Mouse (Mus musculus) C3H10T1/2 (cell line): ENCODE data around the gene Cnot3. TPM values are rescaled to one million over a fixed set of nuclear protein-coding genes. Genes with fewer than 3 reads are reported as not detected.

ENCODE experiments used
- polyA plus RNA-seq, 2 experiments: library from polyadenylated mRNA; unstranded; fragments of >200 nt; fragmentation: generic; extraction: Trizol; gene quantifications; one replicate each; pipeline ENCODE4 v1.2.1; 2012; ENCODE audit warnings: missing spikeins in 2 of 2

The Cnot3 gene
- 10 to 100 TPM; 50.5 to 73.1 TPM for polyA plus RNA-seq

DNA sequence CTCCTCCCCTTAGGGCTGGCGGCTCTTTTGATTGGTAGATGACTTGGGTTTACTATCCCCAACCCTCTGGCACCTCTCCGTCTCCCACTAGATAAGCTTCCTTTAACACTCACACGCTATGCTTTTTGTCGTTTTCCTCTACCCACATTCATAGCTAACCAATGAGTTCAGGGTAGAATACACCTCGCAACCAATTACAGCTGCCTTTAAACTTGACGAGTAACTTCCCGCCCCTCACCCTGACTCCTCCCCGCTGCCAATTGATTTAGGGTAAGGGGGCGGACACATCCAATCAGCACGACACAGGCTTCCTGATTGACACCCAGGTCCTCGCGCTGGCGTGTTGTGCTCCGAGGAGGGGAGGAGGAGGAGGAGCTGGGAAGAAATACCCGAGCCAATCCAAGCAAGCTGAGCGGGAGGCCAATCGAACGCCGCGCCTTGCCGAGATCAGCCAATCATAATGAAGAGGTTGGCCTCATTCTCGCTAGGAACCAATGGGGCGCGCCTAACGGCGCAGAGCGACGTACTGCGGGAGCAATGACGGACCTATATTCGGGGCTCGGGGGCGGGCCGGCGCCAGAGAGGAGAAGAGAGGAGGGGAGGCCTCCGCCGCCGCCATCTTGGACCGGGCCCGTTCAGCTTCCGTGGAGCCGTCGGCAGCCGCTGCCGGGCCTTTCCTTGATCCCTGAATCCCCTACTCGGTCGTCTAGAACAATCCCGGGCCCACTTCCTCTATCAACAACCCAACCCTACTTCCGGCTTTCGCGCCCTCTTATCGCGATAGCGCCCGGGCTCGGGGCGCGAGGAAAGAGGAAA, at the start of gene Cnot3:
Gene Cnot3, plus strand, starts transcription at position 597 of the 816 bp plus-strand sequence.

DNA sequence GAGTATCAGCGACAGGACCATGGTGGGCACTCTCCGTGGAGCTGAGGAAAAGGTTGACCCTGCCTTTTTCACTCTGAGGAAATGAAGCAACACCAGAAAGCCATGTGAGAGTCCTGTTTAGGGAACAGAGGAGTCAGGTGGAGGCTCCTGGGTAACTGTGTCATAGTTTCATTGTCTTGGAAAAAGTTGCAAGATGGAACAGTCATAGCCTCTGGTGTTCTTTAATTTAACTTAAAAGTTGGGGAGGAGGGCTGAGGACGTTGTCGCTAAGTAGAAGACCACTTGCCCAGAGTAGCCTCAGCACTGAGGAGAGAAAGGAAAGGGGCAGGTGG, 29.0 kb upstream of the Cnot3 start, which contains the start of gene Oscar:
Gene Oscar, minus strand, starts transcription at position 101 of the 332 bp plus-strand sequence.

DNA sequence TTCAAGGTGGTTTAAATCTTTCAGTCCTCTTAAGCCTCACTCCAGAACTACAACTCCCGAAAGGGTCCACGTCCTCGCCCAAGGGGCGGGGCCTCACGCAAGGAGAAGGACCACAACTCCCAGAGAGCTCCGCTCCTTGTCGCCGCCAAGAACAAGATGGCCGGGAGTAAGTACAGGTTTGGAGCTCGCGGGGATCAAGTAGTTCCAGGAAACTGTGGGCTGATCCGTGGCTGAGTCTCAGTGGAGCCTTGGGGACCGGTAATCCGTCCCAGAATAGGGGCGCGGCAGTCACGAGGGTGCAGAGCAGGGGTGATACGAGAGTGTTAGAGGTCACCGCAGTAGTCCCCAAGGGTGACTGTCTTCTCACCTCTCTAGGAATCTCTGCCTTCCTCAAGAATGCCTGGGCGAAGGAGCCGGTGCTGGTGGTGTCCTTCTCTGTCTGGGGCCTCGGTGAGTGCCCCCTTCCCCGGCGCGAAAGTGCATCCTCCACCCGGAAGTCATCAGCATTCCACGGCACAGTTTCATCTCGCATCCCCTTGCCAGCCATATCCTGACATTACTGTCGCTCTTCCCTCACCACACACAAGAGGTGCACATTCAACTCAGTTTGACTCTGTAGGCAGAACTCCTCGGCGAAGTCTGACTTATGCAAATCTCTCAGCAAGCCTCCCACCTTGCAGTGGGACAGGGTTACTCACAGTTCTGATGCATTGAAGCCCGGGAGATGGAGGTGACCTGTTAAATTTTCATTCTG, 27.6 kb upstream of the Cnot3 start, which contains the start of gene Ndufa3:
Gene Ndufa3, plus strand, starts transcription at position 132 of the 754 bp plus-strand sequence.

DNA sequence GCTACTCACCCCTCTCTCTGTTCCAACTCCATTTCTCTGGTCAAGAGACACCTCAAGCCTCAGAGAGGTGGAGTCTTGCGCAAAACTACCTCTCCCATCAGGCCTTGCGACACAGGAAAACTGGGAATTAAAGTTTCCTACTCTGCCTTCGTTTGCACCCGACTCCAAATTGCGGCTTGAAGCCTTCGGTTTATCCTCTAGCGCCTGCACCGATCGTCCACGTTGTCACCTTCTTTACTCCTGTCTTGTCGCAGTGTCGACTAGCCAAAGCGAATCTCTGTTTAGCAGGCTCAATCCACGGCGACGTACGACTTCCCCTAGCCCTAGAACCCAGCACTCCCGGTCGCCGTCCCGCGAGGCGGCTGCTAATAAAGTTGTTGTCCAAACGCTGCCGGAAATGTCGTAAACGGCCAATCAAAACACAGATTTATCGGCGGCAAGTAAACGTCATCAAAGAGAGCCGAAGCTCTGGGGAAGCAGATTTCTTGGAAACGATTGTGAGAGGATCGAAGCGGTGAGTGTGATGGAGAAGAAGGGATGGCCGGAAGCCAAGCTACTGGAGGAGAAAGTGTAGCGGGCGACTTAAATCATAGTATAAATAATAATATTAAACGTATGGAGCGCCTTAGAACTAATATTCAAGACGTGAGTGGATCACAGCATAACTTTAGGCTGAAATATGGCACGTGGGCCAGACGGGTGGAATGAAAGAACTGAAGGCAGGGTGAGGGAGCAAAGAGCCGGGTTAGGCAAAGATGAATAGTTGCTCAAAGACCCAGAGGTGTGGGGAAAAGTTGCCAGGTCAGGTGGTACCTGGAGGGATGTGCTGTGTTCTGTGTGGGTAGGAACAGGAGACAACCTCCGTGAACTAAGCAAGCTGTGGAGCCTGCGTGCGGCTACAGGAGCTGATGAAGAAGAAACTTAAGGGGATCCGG, 15.3 kb upstream of the Cnot3 start, which contains the start of the genes Tfpt and Prpf31:
Gene Tfpt, minus strand, starts transcription at position 387 of the 935 bp plus-strand sequence.
Gene Prpf31, plus strand, starts transcription at position 443 of the 935 bp plus-strand sequence.

DNA sequence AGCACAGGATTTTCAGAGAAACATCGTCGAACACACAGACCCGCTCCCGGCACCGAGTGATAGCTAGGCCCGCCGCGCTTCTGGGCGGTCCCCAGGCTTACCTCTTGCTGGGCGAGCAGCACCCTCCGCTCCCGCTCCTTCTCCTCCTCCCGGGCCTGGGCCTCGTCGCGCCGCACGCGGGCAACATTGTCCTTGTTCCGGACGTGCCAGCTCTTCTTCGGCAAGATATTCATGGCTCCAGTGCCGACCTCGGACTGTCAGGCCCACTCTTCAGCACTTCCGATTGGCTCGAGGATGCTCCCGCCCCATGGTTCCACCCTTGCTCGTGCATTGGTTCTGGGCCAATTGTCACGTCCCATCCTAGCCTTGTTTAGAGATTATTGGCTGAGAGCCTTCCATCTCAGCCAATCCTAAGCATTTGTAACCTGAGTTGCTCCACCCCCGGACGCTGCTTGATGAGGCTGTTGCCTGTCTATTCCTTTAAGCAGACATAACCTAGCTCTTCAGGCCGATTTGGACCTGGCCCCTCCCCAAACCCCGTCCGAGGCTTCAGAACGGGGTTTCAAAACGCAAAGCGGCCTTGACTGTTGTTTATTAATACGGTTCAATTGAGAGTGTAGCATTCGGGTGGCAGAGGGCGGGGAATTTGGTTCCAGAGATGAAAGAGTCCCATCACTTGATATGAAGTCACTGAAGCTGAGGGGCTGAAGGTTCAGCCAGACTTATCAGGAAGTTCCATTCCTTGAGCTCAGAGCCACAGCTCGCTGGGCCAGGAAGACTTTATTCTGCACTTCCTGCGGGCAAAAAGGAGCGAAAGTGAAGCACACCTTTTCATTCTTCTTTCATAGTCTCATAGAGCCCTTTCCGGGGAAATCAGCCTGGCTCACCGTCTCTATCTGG, 20.4 kb downstream of the Cnot3 start, which contains the start of gene Leng1:
Gene Leng1, minus strand, starts transcription at position 626 of the 900 bp plus-strand sequence.

DNA sequence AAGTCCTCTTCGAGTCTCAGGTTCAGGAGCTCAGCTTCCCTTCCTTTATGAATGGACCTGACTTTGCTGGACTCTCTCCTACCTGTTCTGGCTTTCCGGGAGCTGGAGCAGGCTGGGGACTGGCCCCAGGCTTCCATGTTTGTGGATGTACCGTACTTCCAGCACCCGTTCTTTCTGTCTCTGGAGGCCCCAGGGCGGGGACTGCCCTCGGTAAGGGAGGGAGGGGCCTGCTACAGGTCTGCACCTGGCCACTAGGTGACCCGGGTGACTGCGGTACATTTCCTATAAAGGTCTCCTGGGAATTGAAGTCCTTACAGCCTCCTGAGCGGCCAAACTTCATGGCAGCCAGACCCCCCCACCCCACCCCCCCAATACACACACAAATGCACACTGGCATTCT, 32.3 kb downstream of the Cnot3 start, which contains the start of gene Tmc4:
Gene Tmc4, minus strand, starts transcription at position 212 of the 400 bp plus-strand sequence.

DNA sequence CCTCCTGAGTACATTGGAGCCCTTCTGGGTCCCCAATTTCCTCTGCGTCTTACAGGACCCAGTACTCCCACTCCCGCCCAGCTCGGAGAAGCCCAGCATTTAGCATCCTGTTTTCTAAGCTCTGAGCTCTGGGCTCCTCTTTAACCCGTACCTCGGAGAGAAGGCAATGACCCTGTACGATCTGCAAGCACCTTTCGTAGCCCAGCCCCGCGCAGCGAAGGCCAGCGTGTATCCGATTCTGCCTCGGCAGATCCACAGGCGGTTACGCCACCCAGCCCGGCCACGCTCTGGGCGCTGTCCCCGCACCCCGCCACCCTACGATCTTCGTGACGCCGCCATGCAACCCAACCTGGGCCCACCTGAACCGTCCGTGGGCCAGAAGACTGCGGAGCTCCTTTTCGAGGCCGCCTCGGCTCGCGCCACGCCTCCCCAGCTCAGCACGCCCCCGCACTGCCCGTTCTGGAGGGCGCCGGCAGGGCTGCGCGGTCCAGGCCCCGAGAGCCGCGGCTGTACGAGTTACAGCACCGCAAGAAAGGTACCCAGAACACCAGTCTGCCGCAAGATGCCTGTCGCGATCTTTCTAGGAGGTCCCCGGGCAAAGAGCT, 47.4 kb downstream of the Cnot3 start, which contains the start of gene Tsen34:
Gene Tsen34, plus strand, starts transcription at position 482 of the 605 bp plus-strand sequence.

DNA sequence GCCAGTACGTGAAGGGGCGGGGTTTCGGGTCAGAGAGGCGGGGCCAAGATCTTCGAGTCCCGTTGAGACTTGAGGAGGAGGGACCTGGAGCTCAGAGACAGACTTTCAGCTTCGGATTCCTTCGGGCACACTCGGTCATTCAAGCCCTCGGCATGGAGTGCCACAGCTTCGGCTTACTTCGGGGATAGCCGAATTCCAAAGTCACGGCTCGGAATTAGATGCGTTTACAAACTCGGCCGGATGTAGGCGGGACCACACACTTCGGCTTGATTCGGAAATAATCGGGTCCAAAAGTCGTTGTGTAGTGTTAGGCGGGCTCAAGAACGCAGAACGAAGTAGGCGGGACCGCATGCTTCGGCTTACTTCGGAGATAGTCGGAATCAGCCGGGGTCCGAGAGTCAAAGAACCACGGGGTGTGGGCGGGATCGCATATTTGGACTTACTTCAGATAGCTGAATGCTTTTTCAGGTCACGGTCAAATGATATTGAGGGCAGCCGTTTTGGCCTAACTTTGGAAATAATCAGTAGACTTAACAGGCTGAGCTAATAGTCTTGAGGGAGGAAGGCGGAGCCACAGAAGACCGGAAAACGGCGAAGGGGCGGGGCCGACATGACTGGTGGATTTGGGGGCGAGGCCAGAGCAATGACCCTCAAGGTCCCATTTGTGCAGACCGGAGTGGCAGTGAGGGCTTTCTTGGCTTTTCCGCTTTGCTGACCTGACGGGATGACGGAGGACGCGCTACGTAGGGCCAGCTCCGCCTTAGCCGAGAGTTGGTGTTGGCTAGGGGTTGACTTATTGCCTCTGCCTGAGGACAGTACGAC, 48.1 kb downstream of the Cnot3 start, which contains the start of gene Mboat7:
Gene Mboat7, minus strand, starts transcription at position 537 of the 822 bp plus-strand sequence.

DNA sequence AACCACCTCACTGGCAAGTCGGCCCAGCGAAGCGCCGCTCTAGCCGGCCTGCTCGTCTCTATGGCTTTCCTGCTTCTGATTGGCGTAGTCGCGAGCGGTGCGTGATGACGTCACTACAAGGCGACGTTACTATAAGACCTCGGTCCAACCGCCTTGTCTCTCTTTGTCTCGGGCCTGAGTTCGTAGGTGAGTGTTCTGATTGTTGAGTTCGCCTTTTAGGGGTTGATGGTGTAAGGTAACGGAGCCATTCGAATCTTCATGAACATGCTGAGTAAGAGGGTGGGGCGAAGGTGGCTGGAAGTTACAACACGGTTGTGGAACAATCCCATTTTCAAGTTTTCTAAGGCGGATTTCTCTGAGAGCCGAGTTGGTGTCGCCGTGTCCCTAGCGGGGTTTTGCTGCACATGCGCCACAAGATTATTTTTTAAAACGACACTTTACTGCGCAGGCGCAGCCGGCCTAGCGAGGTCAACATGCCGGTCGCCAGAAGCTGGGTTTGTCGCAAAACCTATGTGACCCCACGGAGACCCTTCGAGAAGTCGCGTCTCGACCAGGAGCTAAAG, 58.9 kb downstream of the Cnot3 start, which contains the start of gene Rps9:
Gene Rps9, plus strand, starts transcription at position 115 of the 563 bp plus-strand sequence.

Other genes starting within 250 kb of the Cnot3 start
- gene Cacng6, start 221.1 kb upstream of the Cnot3 start, polyA plus RNA-seq = not detected
- not detected for gene Tarm1, start 142.6 kb upstream of the Cnot3 start, polyA plus RNA-seq
- under 1 TPM; 0.02 to 0.05 TPM for gene Oscar, start 29.1 kb upstream of the Cnot3 start, polyA plus RNA-seq
- 100 to 1,000 TPM; 586 to 641 TPM for gene Ndufa3, start 27.9 kb upstream of the Cnot3 start, polyA plus RNA-seq
- gene Tfpt, start 15.3 kb upstream of the Cnot3 start, polyA plus RNA-seq = 10 to 100 TPM; 24.9 to 28.3 TPM
- 10 to 100 TPM; 41.4 to 67.7 TPM for gene Prpf31, start 15.3 kb upstream of the Cnot3 start, polyA plus RNA-seq
- gene Leng1, start 20.6 kb downstream of the Cnot3 start, polyA plus RNA-seq = 10 to 100 TPM in 1 of 2 experiments, 1 to 10 TPM in 1; 7.6 to 11.3 TPM
- 1 to 10 TPM in 1 of 2 experiments, under 1 TPM in 1; 0.41 to 3.0 TPM for gene Tmc4, start 32.3 kb downstream of the Cnot3 start, polyA plus RNA-seq
- gene Tsen34, start 47.6 kb downstream of the Cnot3 start, polyA plus RNA-seq = 100 to 1,000 TPM; 228 to 238 TPM
- gene Mboat7, start 48.3 kb downstream of the Cnot3 start, polyA plus RNA-seq = 10 to 100 TPM; 31.5 to 50.0 TPM
- gene Rps9, start 58.7 kb downstream of the Cnot3 start, polyA plus RNA-seq = 1,000 to 10,000 TPM; 3,467 to 3,490 TPM
- not detected for gene Pirb, start 75.1 kb downstream of the Cnot3 start, polyA plus RNA-seq
- gene Gm15448, start 180.4 kb downstream of the Cnot3 start, polyA plus RNA-seq = not detected
- gene Pira2, start 199.8 kb downstream of the Cnot3 start, polyA plus RNA-seq = not detected